Mouse (Mus musculus) adrenal gland, postnatal 0 days (tissue): ENCODE data around the gene Il22ra2. TPM values are rescaled to one million over a fixed set of nuclear protein-coding genes. Genes with fewer than 3 reads are reported as not detected.

Source experiments
- polyA plus RNA-seq: library from polyadenylated mRNA; unstranded; fragments of >200 nt; fragmentation: Nextera tagmentation; extraction: Ambion mirVana; gene quantifications from 2 replicates; pipeline ENCODE4 v1.2.1, GENCODE M21; 2015

The Il22ra2 gene
- polyA plus RNA-seq = 0.06 TPM in 1 of 2 replicates, not detected in the other

DNA sequence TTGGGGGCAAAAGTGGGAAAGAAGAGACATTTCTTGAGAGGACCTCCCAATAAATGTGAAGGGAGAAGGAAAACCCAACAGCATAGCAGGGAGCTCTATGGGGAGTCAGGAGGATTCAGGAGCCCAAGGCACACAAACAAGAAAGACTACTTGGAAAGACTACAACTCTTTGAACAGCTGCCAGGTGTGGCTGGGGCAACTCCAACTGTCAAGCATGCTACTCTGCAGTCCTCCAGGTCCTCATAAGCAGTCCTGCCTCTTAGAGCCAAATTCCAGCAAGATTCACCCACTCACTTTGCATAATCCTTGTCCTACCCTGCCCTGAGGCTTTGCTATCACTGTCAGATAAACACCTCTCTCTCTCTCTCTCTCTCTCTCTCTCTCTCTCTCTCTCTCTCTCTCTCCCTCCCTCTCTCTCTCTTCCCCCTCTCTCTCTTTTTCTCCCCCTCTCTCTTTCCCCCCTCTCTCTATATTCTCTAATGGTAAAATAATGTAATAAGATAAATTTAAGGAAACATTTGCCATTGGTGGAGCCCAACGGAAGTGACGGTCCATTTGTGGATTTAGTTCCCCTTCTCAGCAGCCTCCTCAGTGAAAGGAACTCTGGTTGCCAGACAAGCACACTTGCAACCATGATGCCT, at the start of gene Il22ra2:
TSS of gene Il22ra2 (plus strand) at position 591 of the 641 bp plus-strand sequence.

DNA sequence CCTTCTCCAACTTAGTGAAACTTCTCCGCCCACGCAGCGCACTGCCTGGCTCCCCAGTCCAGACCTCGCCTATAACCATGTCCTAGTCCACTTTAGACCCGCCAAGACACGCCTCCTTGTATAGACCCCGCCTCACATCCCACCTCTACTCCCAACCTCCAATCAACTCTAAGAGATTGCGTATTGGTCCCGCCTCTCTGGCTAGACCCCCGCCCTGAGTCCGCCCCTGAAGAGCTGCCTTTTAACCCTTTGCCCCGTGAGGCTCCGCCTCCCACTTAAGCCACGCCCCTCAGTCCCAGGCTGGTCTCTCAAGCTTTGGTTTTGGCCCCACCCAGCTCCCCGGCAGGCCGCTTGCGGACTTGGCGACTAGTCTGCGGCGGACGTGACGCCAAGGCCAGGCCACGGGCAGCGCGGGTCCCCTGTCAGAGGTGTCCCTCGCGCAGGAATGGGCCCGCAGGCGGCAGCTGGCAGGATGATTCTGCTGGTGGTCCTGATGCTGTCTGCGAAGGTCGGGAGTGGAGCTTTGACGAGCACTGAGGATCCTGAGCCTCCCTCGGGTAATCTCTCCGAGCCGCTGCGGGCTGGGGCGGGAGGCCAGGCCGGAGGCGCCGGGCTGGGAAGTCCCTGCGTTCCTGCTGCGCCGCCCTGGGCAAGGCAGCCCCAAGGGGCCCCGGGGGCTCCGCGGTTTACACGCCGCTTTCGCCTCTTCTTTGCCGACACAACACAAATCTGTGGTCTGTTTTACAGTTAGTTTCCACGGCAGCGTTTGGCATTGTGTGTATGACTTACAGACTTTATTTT, 30.0 kb upstream of the Il22ra2 start, which contains the start of gene Ifngr1:
TSS of gene Ifngr1 (plus strand) at position 309 of the 801 bp plus-strand sequence.

Other genes with a start within 250 kb of the Il22ra2 start
- 42.4 and 57.5 TPM in 2 replicates for gene Ifngr1, start 30.0 kb upstream of the Il22ra2 start, polyA plus RNA-seq
- 0.72 and 3.1 TPM in 2 replicates for gene Il20ra, start 90.6 kb downstream of the Il22ra2 start, polyA plus RNA-seq
- gene Slc35d3, start 229.5 kb downstream of the Il22ra2 start, polyA plus RNA-seq = 7.1 and 19.2 TPM in 2 replicates